Mouse (Mus musculus): ENCODE measurements around the gene Fam169b. TPM values are rescaled to one million over a fixed set of nuclear protein-coding genes. Genes with fewer than 3 reads are reported as not detected.
A peak's percentile ranks its signal among the peaks of the same experiment; 100 is the strongest.

The Fam169b gene
- polyA plus RNA-seq, 1 experiment = 0.86 TPM

DNA sequence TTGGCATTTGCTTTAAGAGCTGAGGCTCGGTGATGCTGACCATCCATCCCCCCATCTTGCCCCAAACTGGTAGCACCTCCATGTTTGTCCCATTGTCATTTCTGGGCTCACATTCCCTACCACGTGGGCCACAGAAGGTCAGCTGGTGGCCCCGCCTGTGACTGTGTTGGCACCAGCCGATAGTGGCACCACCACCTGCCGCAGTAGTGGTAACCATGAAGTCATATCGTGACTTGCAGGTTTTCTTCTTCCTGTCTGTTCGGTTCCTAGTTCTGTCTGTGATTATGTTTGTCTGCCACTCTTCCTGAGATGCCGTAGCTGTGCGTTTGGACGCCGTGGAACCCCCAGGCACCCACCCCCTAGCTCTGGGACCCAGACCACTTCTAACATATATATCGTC is 95.3 kb downstream of the Fam169b start:
- peaks cover 39% of the 10 kb centered on the region for H3K27me3 ChIP-seq (replicated peaks)
- no peaks in the 10 kb centered on the region for H3K36me3 ChIP-seq (replicated peaks; ENCODE audit: low read length)
- peaks cover 7% of the 10 kb centered on the region; the same call in 1 of the 2 replicates for H3K9me3 ChIP-seq
- no peak overlapping the region for H3K4me3 ChIP-seq (replicated peaks)
- peaks cover 12% of the 10 kb centered on the region for H3K4me1 ChIP-seq
- TF ChIP-seq FLI1 (IDR thresholded peaks at IDR 0.05; ENCODE audit: low read length) (no peak), GATA1 (IDR thresholded peaks at IDR 0.05; ENCODE audit: borderline replicate concordance, low read length) (no peak)

DNA sequence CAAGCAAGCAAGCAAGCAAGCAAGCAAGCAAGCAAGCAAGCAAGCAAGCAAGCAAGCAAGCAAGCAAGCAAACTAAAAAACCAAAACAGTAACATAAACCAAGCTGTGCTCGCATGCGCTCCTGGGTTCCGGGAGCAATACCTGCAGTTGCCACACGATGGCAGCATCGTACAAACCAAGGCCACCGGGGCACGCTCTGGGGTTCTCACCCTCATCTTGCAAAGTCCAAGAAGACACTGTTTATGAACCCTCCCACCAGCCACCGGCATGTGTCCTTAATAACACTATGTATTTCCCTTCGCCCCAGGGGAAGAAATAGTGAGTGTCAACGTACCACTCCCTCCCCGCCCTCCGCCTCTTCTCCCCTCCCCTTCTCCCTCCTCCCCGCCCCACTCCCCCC is 96.1 kb downstream of the Fam169b start:
- H3K36me3 ChIP-seq (replicated peaks; ENCODE audit: low read length) = no peaks in the 10 kb centered on the region
- TF ChIP-seq FLI1 (IDR thresholded peaks at IDR 0.05; ENCODE audit: low read length) = no peak
- no peak for TF ChIP-seq GATA1 (IDR thresholded peaks at IDR 0.05; ENCODE audit: borderline replicate concordance, low read length)
- peaks cover 7% of the 10 kb centered on the region; the same call in 1 of the 2 replicates for H3K9me3 ChIP-seq
- H3K4me3 ChIP-seq (replicated peaks) = peak overlapping the region; percentile 80
- H3K4me1 ChIP-seq = peaks cover 15% of the 10 kb centered on the region
- peaks cover 39% of the 10 kb centered on the region for H3K27me3 ChIP-seq (replicated peaks)

DNA sequence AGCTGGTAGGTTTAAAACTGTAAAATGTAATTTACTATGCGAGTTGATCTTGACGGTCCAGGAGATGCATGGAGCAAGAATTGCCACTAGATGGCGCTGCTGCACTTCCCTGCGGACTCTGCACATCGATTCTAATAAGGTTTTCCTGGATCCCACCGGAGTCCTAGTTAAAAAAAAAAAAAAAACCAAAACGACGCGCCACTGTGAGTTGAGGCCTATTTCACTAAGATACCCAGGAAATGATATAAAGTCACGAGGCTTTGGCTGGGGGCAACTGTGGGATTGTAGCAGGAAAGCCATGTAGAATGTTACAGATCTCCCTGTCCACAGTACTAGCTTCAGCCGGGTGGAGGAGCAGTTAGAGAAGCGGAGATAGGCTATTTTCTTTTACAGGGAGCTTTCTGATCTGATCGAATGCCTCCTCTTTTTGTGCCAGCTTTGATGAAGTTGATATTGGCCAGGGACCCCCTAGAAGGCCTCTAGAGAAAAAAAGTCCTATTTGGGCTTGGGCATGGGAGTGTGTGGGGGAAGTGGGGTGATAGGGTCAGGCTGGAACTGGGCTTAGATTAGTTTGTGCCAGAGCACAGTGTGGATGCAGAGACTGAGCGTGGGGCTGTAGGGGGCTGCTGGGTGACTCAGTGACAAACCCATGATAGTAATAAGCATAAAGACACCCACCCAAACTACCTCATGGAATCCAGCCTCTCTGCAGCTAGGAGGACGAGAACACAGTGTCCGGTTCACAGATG is 100.6 kb downstream of the Fam169b start:
- no peaks in the 10 kb centered on the region for H3K9me3 ChIP-seq
- H3K4me1 ChIP-seq = peaks cover 10% of the 10 kb centered on the region
- peak overlapping the region; percentile 28 for H3K4me3 ChIP-seq (replicated peaks)
- TF ChIP-seq FLI1 (IDR thresholded peaks at IDR 0.05; ENCODE audit: low read length) (no peak), GATA1 (IDR thresholded peaks at IDR 0.05; ENCODE audit: borderline replicate concordance, low read length) (no peak)
- no peaks in the 10 kb centered on the region for H3K36me3 ChIP-seq (replicated peaks; ENCODE audit: low read length)
- H3K27me3 ChIP-seq (replicated peaks) = peaks cover 39% of the 10 kb centered on the region

DNA sequence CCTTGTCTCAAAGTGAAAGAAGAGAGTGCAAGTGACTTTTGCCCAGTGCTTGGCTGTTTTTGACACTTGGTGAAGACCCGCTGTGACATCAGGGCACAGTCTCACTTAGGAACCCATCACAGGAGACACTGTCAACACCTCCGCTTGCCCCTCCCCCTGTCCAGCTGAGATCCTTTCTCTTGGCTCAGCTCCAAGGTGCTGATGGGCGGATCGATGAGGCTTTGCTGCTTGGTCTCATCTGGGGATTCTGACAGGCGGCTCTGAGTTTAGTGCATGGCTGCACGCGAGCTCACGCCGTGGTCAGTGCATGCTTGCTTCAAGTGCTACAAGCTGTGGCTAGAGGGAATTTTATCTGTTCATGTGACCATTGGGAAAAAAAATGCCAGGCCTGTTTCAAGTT is 108.5 kb downstream of the Fam169b start:
- no peaks in the 10 kb centered on the region for H3K9me3 ChIP-seq
- no peaks in the 10 kb centered on the region for H3K36me3 ChIP-seq (replicated peaks; ENCODE audit: low read length)
- no peak overlapping the region for H3K4me3 ChIP-seq (replicated peaks)
- TF ChIP-seq GATA1 (IDR thresholded peaks at IDR 0.05; ENCODE audit: borderline replicate concordance, low read length) (no peak), FLI1 (IDR thresholded peaks at IDR 0.05; ENCODE audit: low read length) (no peak)
- no peaks in the 10 kb centered on the region for H3K4me1 ChIP-seq
- H3K27me3 ChIP-seq (replicated peaks) = peaks cover 11% of the 10 kb centered on the region

DNA sequence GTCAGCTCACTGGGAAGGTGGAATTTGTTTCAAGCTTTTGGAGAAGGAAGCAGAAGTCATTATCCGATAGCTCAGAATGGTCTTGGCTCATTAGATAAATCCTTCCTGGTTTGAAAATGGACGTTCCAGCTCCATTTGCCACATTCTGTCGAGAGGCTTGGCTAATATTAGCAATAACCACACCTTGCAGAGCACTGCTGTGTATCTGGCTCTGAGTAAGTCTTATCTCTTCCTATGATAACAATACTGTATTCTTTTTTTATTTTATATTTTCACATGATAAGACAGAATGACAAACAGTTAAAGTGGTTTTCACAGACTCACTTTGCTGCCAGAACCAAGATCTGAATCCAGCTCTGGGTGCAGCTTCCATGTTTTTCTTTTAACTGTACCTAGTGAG is 113.1 kb downstream of the Fam169b start:
- Histone ChIP-seq H3K9me3 (no peaks in the 10 kb centered on the region), H3K4me3 (replicated peaks) (no peak overlapping the region), H3K4me1 (no peaks in the 10 kb centered on the region), H3K36me3 (replicated peaks; ENCODE audit: low read length) (no peaks in the 10 kb centered on the region), H3K27me3 (replicated peaks) (peaks cover 1% of the 10 kb centered on the region)
- TF ChIP-seq GATA1 (IDR thresholded peaks at IDR 0.05; ENCODE audit: borderline replicate concordance, low read length) = no peak
- no peak for TF ChIP-seq FLI1 (IDR thresholded peaks at IDR 0.05; ENCODE audit: low read length)

DNA sequence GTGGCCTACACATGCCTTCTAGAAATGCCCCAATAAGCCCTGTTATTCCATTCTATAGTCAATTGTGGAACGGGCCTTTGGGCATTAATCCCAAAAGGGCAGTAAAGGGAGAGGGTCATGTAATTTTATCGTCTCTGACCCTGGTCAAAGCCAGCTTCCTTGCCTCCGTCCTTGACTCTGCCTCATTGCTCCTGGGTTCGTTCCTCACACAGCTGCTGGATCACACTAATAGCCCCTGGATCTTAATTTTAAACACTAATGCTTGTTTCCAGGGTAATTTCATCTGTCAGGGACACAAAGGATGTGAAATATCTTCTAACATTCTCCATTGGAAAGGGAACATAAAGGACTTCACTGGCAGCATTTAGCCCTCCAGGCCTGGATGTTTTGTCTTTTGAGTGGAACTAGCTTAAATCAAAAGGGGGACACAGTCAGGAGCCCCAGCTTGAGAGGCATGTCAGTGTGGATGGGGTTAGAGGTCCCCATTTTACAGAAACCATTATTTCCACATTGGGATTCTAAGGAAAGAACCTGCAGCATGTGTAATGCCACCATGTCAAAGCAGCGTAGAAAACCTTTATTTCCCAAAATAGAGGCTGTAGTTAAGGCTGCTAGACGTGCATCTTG is 122.2 kb downstream of the Fam169b start:
- TF ChIP-seq FLI1 (IDR thresholded peaks at IDR 0.05; ENCODE audit: low read length) (no peak), GATA1 (IDR thresholded peaks at IDR 0.05; ENCODE audit: borderline replicate concordance, low read length) (no peak)
- H3K9me3 ChIP-seq = peaks cover 4% of the 10 kb centered on the region

DNA sequence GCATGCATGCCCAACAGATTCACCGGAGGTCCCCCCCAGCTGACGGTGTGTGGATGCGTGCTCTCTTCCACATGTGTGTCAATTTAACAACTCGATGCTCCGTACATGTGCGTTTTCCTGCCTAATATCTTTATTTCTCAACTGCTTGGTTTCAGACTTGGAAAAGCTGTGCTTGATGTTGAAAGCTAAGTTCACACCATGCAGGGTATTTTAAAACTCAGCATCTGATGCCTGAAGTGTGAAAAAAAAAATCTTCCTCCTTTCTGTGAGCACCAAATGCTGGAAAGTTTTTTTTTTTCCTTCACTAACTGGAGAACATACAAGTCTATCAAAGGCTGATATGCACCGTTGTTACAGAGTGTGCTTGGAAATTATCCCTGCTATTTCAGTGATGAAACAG is 126.9 kb downstream of the Fam169b start:
- no peak for TF ChIP-seq GATA1 (IDR thresholded peaks at IDR 0.05; ENCODE audit: borderline replicate concordance, low read length)
- no peak for TF ChIP-seq FLI1 (IDR thresholded peaks at IDR 0.05; ENCODE audit: low read length)
- Histone ChIP-seq H3K4me1 (no peaks in the 10 kb centered on the region), H3K36me3 (replicated peaks; ENCODE audit: low read length) (no peaks in the 10 kb centered on the region), H3K9me3 (no peaks in the 10 kb centered on the region), H3K4me3 (replicated peaks) (no peak overlapping the region), H3K27me3 (replicated peaks) (peaks cover 2% of the 10 kb centered on the region)

More for the DNA sequence above, 122.2 kb downstream of the Fam169b start:
- H3K4me1 ChIP-seq = no peaks in the 10 kb centered on the region
- H3K27me3 ChIP-seq (replicated peaks) = peaks cover 2% of the 10 kb centered on the region
- no peaks in the 10 kb centered on the region for H3K36me3 ChIP-seq (replicated peaks; ENCODE audit: low read length)
- H3K4me3 ChIP-seq (replicated peaks) = no peak overlapping the region

DNA sequence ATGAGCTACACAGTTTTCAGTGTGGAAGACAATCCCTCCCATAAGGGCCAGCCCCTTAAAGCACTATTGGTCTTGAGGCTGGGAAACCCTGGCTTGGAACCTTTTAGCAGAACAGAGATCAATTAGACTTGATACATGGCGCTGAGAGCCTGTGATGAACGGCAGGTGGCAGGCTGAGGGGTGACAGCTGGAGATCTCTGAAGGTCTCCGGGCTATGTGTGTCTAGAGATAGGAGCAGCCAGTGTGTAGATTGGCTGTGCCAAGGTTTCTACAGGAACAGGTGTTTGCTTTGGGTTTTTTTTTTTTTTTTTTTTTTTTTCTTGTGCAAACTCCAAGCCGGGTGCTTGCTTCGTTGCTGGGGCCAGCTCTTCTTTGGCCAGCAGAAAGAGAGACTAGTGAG is 135.0 kb downstream of the Fam169b start:
- no peaks in the 10 kb centered on the region for H3K36me3 ChIP-seq (replicated peaks; ENCODE audit: low read length)

More for the DNA sequence above, 135.0 kb downstream of the Fam169b start:
- TF ChIP-seq GATA1 (IDR thresholded peaks at IDR 0.05; ENCODE audit: borderline replicate concordance, low read length) = no peak
- no peak for TF ChIP-seq FLI1 (IDR thresholded peaks at IDR 0.05; ENCODE audit: low read length)
- Histone ChIP-seq H3K27me3 (replicated peaks) (peaks cover 4% of the 10 kb centered on the region), H3K4me1 (no peaks in the 10 kb centered on the region), H3K4me3 (replicated peaks) (no peak overlapping the region), H3K9me3 (no peaks in the 10 kb centered on the region)

Other genes starting within 250 kb of the Fam169b start
- gene Pgpep1l, start 9.6 kb upstream of the Fam169b start, polyA plus RNA-seq (2012; ENCODE audit: insufficient read depth, low replicate concordance) = not detected in 2 replicates

Measured in megakaryocyte, embryonic 14.5 days (primary cell).